Mouse (Mus musculus): ENCODE data around the gene Dazap2. TPM values are rescaled to one million over a fixed set of nuclear protein-coding genes. Genes with fewer than 3 reads are reported as not detected.

The Dazap2 gene
- polyA plus RNA-seq, 1 experiment = 154 TPM

DNA sequence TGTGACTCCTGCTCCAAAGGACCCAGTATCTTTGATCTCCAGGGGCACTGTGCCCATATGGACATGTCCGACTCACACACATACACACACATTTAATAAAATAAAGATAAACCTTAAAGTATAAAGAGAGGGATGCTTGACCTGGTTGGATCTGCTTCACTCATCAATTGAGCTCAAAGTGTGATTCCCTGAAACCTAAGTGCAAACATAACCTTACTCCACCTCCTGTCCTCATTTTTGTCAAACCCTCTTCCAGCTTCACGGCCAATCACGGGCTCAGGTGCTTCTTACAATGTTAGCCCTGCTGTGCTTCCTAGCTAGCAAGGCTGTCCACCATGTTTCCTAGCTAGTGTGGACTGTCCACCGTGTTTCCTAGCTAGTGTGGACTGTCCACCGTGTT is 40.1 kb downstream of the Dazap2 start:
- Histone ChIP-seq H3K4me3 (no peak overlapping the region), H3K79me2 (ENCODE audit: control insufficient read depth, insufficient read depth) (no peaks in the 10 kb centered on the region), H3K27me3 (ENCODE audit: control insufficient read depth, insufficient read depth, insufficient read length) (peaks cover 41% of the 10 kb centered on the region), H3ac (ENCODE audit: control insufficient read depth, insufficient read length) (no peak overlapping the region), H3K4me2 (ENCODE audit: low read depth) (no peak overlapping the region), H3K36me3 (ENCODE audit: control insufficient read depth, insufficient read depth) (no peaks in the 10 kb centered on the region)
- no peak for TF ChIP-seq POLR2A (IDR thresholded peaks at IDR 0.05; ENCODE audit: insufficient read length, low read depth)
- TF ChIP-seq E2F4 (IDR thresholded peaks at IDR 0.05; ENCODE audit: insufficient read depth) = no peak
- no peak for TF ChIP-seq TCF12 (IDR thresholded peaks at IDR 0.05; ENCODE audit: insufficient read depth, poor library complexity, severe bottlenecking)

DNA sequence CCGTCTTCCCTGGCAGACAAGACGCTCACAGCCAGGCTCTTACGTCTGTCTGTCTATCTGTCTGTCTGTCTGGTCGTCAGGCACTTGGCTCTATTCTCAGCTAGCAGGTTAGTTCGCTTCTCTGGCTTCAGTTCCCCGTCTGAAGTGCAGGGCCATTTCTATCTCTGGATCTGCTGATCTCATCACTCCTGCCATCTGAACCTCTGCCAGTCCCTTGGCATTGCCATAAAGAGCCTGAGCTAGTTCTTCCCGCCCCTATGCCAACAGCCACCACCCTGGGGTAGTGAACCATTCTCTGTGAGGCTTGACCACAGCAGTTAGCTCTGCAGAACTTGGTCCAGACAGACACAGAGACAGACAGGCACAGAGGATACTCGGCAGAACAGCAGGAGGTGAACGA is 45.2 kb downstream of the Dazap2 start:
- TF ChIP-seq POLR2A (IDR thresholded peaks at IDR 0.05; ENCODE audit: insufficient read length, low read depth) (no peak), E2F4 (IDR thresholded peaks at IDR 0.05; ENCODE audit: insufficient read depth) (no peak), SRF (IDR thresholded peaks at IDR 0.05; ENCODE audit: control insufficient read depth, insufficient read length, low read depth) (no peak), POLR2AphosphoS2 (IDR thresholded peaks at IDR 0.05; ENCODE audit: insufficient read length, low read depth) (no peak), MYOG (IDR thresholded peaks at IDR 0.05; ENCODE audit: control insufficient read depth in 1 of 3, insufficient read depth in 1 of 3, insufficient read length in 2 of 3, low read depth in 2 of 3) (no peak), CEBPB (IDR thresholded peaks at IDR 0.05; ENCODE audit: insufficient read depth, poor library complexity, severe bottlenecking) (no peak), MYOD1 (IDR thresholded peaks at IDR 0.05; ENCODE audit: control insufficient read depth in 1 of 3, insufficient read length in 2 of 3, low read depth in 2 of 3) (no peak), USF1 (IDR thresholded peaks at IDR 0.05; ENCODE audit: low read depth) (no peak), TCF3 (IDR thresholded peaks at IDR 0.05; ENCODE audit: insufficient read length, low read depth) (no peak), REST (IDR thresholded peaks at IDR 0.05; ENCODE audit: insufficient read depth, insufficient read length) (no peak), MAX (IDR thresholded peaks at IDR 0.05; ENCODE audit: low read depth) (no peak), TCF12 (IDR thresholded peaks at IDR 0.05; ENCODE audit: insufficient read depth, poor library complexity, severe bottlenecking) (no peak)
- H3K4me2 ChIP-seq (ENCODE audit: low read depth) = no peak overlapping the region
- H3K4me3 ChIP-seq = no peak overlapping the region
- H3K36me3 ChIP-seq (ENCODE audit: control insufficient read depth, insufficient read depth) = no peaks in the 10 kb centered on the region
- H3K27me3 ChIP-seq (ENCODE audit: control insufficient read depth, insufficient read depth, insufficient read length) = peaks cover 51% of the 10 kb centered on the region
- no peak overlapping the region for H3ac ChIP-seq (ENCODE audit: control insufficient read depth, insufficient read length)
- no peaks in the 10 kb centered on the region for H3K79me2 ChIP-seq (ENCODE audit: control insufficient read depth, insufficient read depth)

DNA sequence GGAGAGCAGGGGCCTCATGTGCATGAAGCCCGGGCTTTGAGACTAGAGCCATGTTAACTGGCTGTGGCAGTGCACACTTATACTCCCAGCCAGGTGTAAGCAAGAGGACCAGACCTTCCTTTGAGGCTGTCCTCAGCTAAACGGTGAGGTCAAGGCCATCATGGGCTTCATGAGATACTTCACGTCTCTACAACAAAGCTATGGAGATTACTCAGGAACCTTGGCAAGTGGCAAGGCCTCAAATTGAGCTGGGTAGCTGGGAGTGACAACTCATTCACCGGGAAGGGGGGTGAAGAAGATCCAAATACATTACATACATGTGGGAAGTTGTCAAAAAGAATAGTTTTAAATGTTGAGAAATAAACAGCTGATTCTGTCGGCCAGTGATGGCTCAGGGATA is 45.7 kb downstream of the Dazap2 start:
- no peak overlapping the region for H3K4me3 ChIP-seq
- no peak for TF ChIP-seq MYOG (IDR thresholded peaks at IDR 0.05; ENCODE audit: control insufficient read depth in 1 of 3, insufficient read depth in 1 of 3, insufficient read length in 2 of 3, low read depth in 2 of 3)
- no peak for TF ChIP-seq E2F4 (IDR thresholded peaks at IDR 0.05; ENCODE audit: insufficient read depth)
- TF ChIP-seq CEBPB (IDR thresholded peaks at IDR 0.05; ENCODE audit: insufficient read depth, poor library complexity, severe bottlenecking) = no peak
- no peak for TF ChIP-seq POLR2A (IDR thresholded peaks at IDR 0.05; ENCODE audit: insufficient read length, low read depth)
- TF ChIP-seq POLR2AphosphoS2 (IDR thresholded peaks at IDR 0.05; ENCODE audit: insufficient read length, low read depth) = no peak
- no peak for TF ChIP-seq MYOD1 (IDR thresholded peaks at IDR 0.05; ENCODE audit: control insufficient read depth in 1 of 3, insufficient read length in 2 of 3, low read depth in 2 of 3)
- no peak for TF ChIP-seq MAX (IDR thresholded peaks at IDR 0.05; ENCODE audit: low read depth)
- no peak for TF ChIP-seq USF1 (IDR thresholded peaks at IDR 0.05; ENCODE audit: low read depth)
- TF ChIP-seq TCF12 (IDR thresholded peaks at IDR 0.05; ENCODE audit: insufficient read depth, poor library complexity, severe bottlenecking) = no peak
- TF ChIP-seq SRF (IDR thresholded peaks at IDR 0.05; ENCODE audit: control insufficient read depth, insufficient read length, low read depth) = no peak
- TF ChIP-seq TCF3 (IDR thresholded peaks at IDR 0.05; ENCODE audit: insufficient read length, low read depth) = no peak
- no peak for TF ChIP-seq REST (IDR thresholded peaks at IDR 0.05; ENCODE audit: insufficient read depth, insufficient read length)

DNA sequence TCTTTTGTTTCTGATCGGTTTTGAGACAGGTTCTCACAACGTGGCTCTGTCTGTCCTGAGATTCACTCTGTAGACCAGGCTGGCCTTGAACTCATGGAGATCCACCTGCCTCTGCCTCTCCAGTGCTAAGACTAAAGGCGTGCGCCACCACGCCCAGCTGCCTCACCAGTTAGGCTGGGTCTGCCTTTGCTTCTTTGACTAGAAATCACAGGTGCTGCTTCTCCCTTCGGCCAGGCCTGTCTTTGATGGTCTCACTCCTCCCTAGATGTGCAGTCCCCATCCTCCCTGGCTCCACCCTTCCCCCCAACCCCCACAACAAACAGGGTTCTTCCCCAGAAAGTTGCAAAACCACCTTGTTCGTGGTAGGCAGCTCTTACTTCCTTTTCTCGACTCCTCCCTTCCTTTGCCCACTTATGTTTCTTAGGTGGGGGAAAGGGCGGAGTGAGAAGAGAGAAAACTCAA is 49.7 kb downstream of the Dazap2 start:
- no peaks in the 10 kb centered on the region for H3K79me2 ChIP-seq (ENCODE audit: control insufficient read depth, insufficient read depth)
- H3K4me2 ChIP-seq (ENCODE audit: low read depth) = no peak overlapping the region
- peaks cover 35% of the 10 kb centered on the region for H3K27me3 ChIP-seq (ENCODE audit: control insufficient read depth, insufficient read depth, insufficient read length)
- no peak overlapping the region for H3ac ChIP-seq (ENCODE audit: control insufficient read depth, insufficient read length)
- no peaks in the 10 kb centered on the region for H3K36me3 ChIP-seq (ENCODE audit: control insufficient read depth, insufficient read depth)
- TF ChIP-seq POLR2A (IDR thresholded peaks at IDR 0.05; ENCODE audit: insufficient read length, low read depth) = no peak
- TF ChIP-seq SRF (IDR thresholded peaks at IDR 0.05; ENCODE audit: control insufficient read depth, insufficient read length, low read depth) = no peak
- TF ChIP-seq USF1 (IDR thresholded peaks at IDR 0.05; ENCODE audit: low read depth) = no peak
- TF ChIP-seq MAX (IDR thresholded peaks at IDR 0.05; ENCODE audit: low read depth) = no peak
- TF ChIP-seq MYOD1 (IDR thresholded peaks at IDR 0.05; ENCODE audit: control insufficient read depth in 1 of 3, insufficient read length in 2 of 3, low read depth in 2 of 3) = no peak
- TF ChIP-seq E2F4 (IDR thresholded peaks at IDR 0.05; ENCODE audit: insufficient read depth) = no peak
- no peak for TF ChIP-seq REST (IDR thresholded peaks at IDR 0.05; ENCODE audit: insufficient read depth, insufficient read length)
- no peak for TF ChIP-seq CEBPB (IDR thresholded peaks at IDR 0.05; ENCODE audit: insufficient read depth, poor library complexity, severe bottlenecking)
- TF ChIP-seq MYOG (IDR thresholded peaks at IDR 0.05; ENCODE audit: control insufficient read depth in 1 of 3, insufficient read depth in 1 of 3, insufficient read length in 2 of 3, low read depth in 2 of 3) = no peak
- no peak for TF ChIP-seq POLR2AphosphoS2 (IDR thresholded peaks at IDR 0.05; ENCODE audit: insufficient read length, low read depth)
- no peak for TF ChIP-seq TCF3 (IDR thresholded peaks at IDR 0.05; ENCODE audit: insufficient read length, low read depth)
- TF ChIP-seq TCF12 (IDR thresholded peaks at IDR 0.05; ENCODE audit: insufficient read depth, poor library complexity, severe bottlenecking) = no peak
- no peak overlapping the region for H3K4me3 ChIP-seq

More for the DNA sequence above, 45.7 kb downstream of the Dazap2 start:
- H3K79me2 ChIP-seq (ENCODE audit: control insufficient read depth, insufficient read depth) = no peaks in the 10 kb centered on the region
- H3K4me2 ChIP-seq (ENCODE audit: low read depth) = no peak overlapping the region
- H3K36me3 ChIP-seq (ENCODE audit: control insufficient read depth, insufficient read depth) = no peaks in the 10 kb centered on the region
- H3ac ChIP-seq (ENCODE audit: control insufficient read depth, insufficient read length) = no peak overlapping the region
- H3K27me3 ChIP-seq (ENCODE audit: control insufficient read depth, insufficient read depth, insufficient read length) = peaks cover 46% of the 10 kb centered on the region

Data from myocyte (in vitro differentiated cells).